Mouse (Mus musculus) kidney, embryonic 14.5 days (tissue): ENCODE measurements around the gene Cyp8b1. TPM values are rescaled to one million over a fixed set of nuclear protein-coding genes. Genes with fewer than 3 reads are reported as not detected.

Experiments
- ATAC-seq: fragments of 200-750 bp; cut with Nextera tagmentation; 2 replicates; pipeline ENCODE4 v1.8.0; 2017; ENCODE audit warnings: moderate number of reproducible peaks, mild to moderate bottlenecking, moderate TSS enrichment, moderate library complexity; ENCODE audit not compliant: low FRiP score, low TSS enrichment
- H3K27ac ChIP-seq: fragments of 300-500 bp; sonication (generic); 2 replicates; pipeline ENCODE4 v1.5.1; 2014; ENCODE audit warnings: low read depth, mild to moderate bottlenecking, low read length, moderate library complexity, mixed read lengths
- H3K27me3 ChIP-seq: fragments of 300-500 bp; sonication (generic); 2 replicates; pipeline ENCODE4 v1.6.1; 2014; ENCODE audit warnings: mild to moderate bottlenecking, low read length; ENCODE audit not compliant: control insufficient read depth, insufficient read depth
- H3K36me3 ChIP-seq: fragments of 300-500 bp; sonication (generic); 2 replicates; pipeline ENCODE4 v1.6.1; 2014; ENCODE audit warnings: low read length, mixed read lengths; ENCODE audit not compliant: control insufficient read depth, insufficient read depth
- H3K4me1 ChIP-seq: fragments of 300-500 bp; sonication (generic); 2 replicates; pipeline ENCODE4 v1.6.1; 2014; ENCODE audit warnings: low read length, mixed read lengths; ENCODE audit not compliant: control insufficient read depth, insufficient read depth
- H3K4me2 ChIP-seq: fragments of 300-500 bp; sonication (generic); replicated peaks from 2 replicates; pipeline ENCODE4 v1.6.1; 2014; ENCODE audit warnings: low read depth, mild to moderate bottlenecking, low read length
- H3K4me3 ChIP-seq: fragments of 300-500 bp; sonication (generic); 2 replicates; pipeline ENCODE4 v1.5.1; 2014; ENCODE audit warnings: mild to moderate bottlenecking, low read length
- H3K9ac ChIP-seq: fragments of 300-500 bp; sonication (generic); 2 replicates; pipeline ENCODE4 v1.6.1; 2014; ENCODE audit warnings: low read depth, mild to moderate bottlenecking, low read length, moderate library complexity
- H3K9me3 ChIP-seq: fragments of 300-500 bp; sonication (generic); 2 replicates; pipeline ENCODE4 v1.6.1; 2016; ENCODE audit warnings: low read length; ENCODE audit not compliant: control insufficient read depth
- WGBS: fragments of 180-500 bp; shearing (Covaris S2); extraction: QIAGEN DNeasy Blood & Tissue Kit; methylation state at CpG from one replicate; pipeline ENCODE4 v1.1.7; 2014; 5-methylcytosine and 5-hydroxymethylcytosine counted together
- polyA plus RNA-seq: library from polyadenylated mRNA; unstranded; fragments of >200 nt; fragmentation: Nextera tagmentation; extraction: Ambion mirVana; gene quantifications from 2 replicates; pipeline ENCODE4 v1.2.1, GENCODE M21; 2014

Gene Cyp8b1
- polyA plus RNA-seq, 1 experiment from 2014 or later, result not detected

- Histone ChIP-seq H3K9ac (no peak overlapping the region), H3K4me3 (no peak overlapping the region), H3K27me3 (no peaks in the 10 kb centered on the region), H3K36me3 (no peaks in the 10 kb centered on the region), H3K4me2 (no peak overlapping the region), H3K9me3 (no peaks in the 10 kb centered on the region), H3K4me1 (no peaks in the 10 kb centered on the region), H3K27ac (no peak overlapping the region)
- ATAC-seq, result no peak
- 92% methylated on average over 17 of the region's 17 CpGs for WGBS
Measured at GRCm38 (mm10) chr9:121908321-121908720, 7.8 kb downstream of the Cyp8b1 start.

GRCm38 (mm10) chr9:121907356-121908070 lies 8.6 kb downstream of the Cyp8b1 start:
- Histone ChIP-seq H3K9ac (no peak overlapping the region), H3K4me3 (no peak overlapping the region), H3K4me2 (no peak overlapping the region), H3K36me3 (no peaks in the 10 kb centered on the region), H3K9me3 (no peaks in the 10 kb centered on the region), H3K27ac (no peak overlapping the region), H3K4me1 (no peaks in the 10 kb centered on the region), H3K27me3 (no peaks in the 10 kb centered on the region)
- 66% methylated on average over 10 of the region's 10 CpGs for WGBS
- ATAC-seq, result no peak

GRCm38 (mm10) chr9:121906456-121906855 lies 9.6 kb downstream of the Cyp8b1 start:
- no peaks in the 10 kb centered on the region for H3K27me3 ChIP-seq
- no peaks in the 10 kb centered on the region for H3K36me3 ChIP-seq
- no peak overlapping the region for H3K4me3 ChIP-seq
- WGBS, result 86% methylated on average over 5 of the region's 5 CpGs
- H3K27ac ChIP-seq, result no peak overlapping the region
- H3K4me2 ChIP-seq, result no peak overlapping the region
- H3K4me1 ChIP-seq, result no peaks in the 10 kb centered on the region
- no peaks in the 10 kb centered on the region for H3K9me3 ChIP-seq
- no peak overlapping the region for H3K9ac ChIP-seq
- no peak for ATAC-seq

- H3K9me3 ChIP-seq, result no peaks in the 10 kb centered on the region
- WGBS, result 84% methylated on average over 4 of the region's 4 CpGs
- no peak overlapping the region for H3K4me3 ChIP-seq
- no peaks in the 10 kb centered on the region for H3K27me3 ChIP-seq
- no peaks in the 10 kb centered on the region for H3K36me3 ChIP-seq
- ATAC-seq, result no peak
- H3K9ac ChIP-seq, result no peak overlapping the region
- no peak overlapping the region for H3K27ac ChIP-seq
- H3K4me2 ChIP-seq, result no peak overlapping the region
- H3K4me1 ChIP-seq, result no peaks in the 10 kb centered on the region
Measured at GRCm38 (mm10) chr9:121905556-121906185, 10.4 kb downstream of the Cyp8b1 start.

GRCm38 (mm10) chr9:121904946-121905345 lies 11.2 kb downstream of the Cyp8b1 start:
- no peak for ATAC-seq
- 90% methylated on average over 7 of the region's 7 CpGs for WGBS
- H3K4me2 ChIP-seq, result no peak overlapping the region
- H3K27ac ChIP-seq, result no peak overlapping the region
- H3K9me3 ChIP-seq, result no peaks in the 10 kb centered on the region
- no peak overlapping the region for H3K9ac ChIP-seq
- H3K27me3 ChIP-seq, result no peaks in the 10 kb centered on the region
- H3K4me1 ChIP-seq, result no peaks in the 10 kb centered on the region
- H3K4me3 ChIP-seq, result no peak overlapping the region
- no peaks in the 10 kb centered on the region for H3K36me3 ChIP-seq

- H3K27me3 ChIP-seq, result no peaks in the 10 kb centered on the region
- H3K4me2 ChIP-seq, result no peak overlapping the region
- H3K4me3 ChIP-seq, result no peak overlapping the region
- no peaks in the 10 kb centered on the region for H3K4me1 ChIP-seq
- H3K27ac ChIP-seq, result no peak overlapping the region
- H3K9ac ChIP-seq, result no peak overlapping the region
- 91% methylated on average over 4 of the region's 4 CpGs for WGBS
- no peak for ATAC-seq
- no peaks in the 10 kb centered on the region for H3K9me3 ChIP-seq
- H3K36me3 ChIP-seq, result no peaks in the 10 kb centered on the region
Measured at GRCm38 (mm10) chr9:121904319-121904718, 11.8 kb downstream of the Cyp8b1 start.

GRCm38 (mm10) chr9:121903476-121904305 lies 12.4 kb downstream of the Cyp8b1 start:
- Histone ChIP-seq H3K4me1 (no peaks in the 10 kb centered on the region), H3K9me3 (no peaks in the 10 kb centered on the region), H3K9ac (no peak overlapping the region), H3K27ac (no peak overlapping the region), H3K27me3 (no peaks in the 10 kb centered on the region), H3K36me3 (no peaks in the 10 kb centered on the region), H3K4me2 (no peak overlapping the region), H3K4me3 (no peak overlapping the region)
- WGBS, result 82% methylated on average over 8 of the region's 8 CpGs
- ATAC-seq, result no peak

- H3K4me3 ChIP-seq, result no peak overlapping the region
- H3K4me2 ChIP-seq, result no peak overlapping the region
- no peaks in the 10 kb centered on the region for H3K4me1 ChIP-seq
- no peak overlapping the region for H3K27ac ChIP-seq
- H3K9ac ChIP-seq, result no peak overlapping the region
- no peaks in the 10 kb centered on the region for H3K36me3 ChIP-seq
- H3K27me3 ChIP-seq, result no peaks in the 10 kb centered on the region
- no peak for ATAC-seq
- no peaks in the 10 kb centered on the region for H3K9me3 ChIP-seq
- WGBS, result 55% methylated on average over 5 of the region's 5 CpGs
Measured at GRCm38 (mm10) chr9:121901710-121902700, 14.1 kb downstream of the Cyp8b1 start.
